Mouse (Mus musculus) liver, embryonic 13.5 days (tissue): ENCODE data around the gene Rorc. TPM values are rescaled to one million over a fixed set of nuclear protein-coding genes. Genes with fewer than 3 reads are reported as not detected.

ENCODE experiments used
- ATAC-seq: fragments of 200-750 bp; cut with Nextera tagmentation; 2 replicates; pipeline ENCODE4 v1.8.0; 2017; ENCODE audit warnings: low read depth, mild to moderate bottlenecking, moderate number of reproducible peaks, moderate library complexity
- DNase-seq: peaks from one replicate; pipeline ENCODE4 v3.0.0; 2022
- H3K27ac ChIP-seq: fragments of 300-500 bp; sonication (generic); 2 replicates; pipeline ENCODE4 v1.5.1; 2015; ENCODE audit warnings: moderate library complexity, mild to moderate bottlenecking, inconsistent platforms
- H3K27me3 ChIP-seq: fragments of 300-500 bp; sonication (generic); 2 replicates; pipeline ENCODE4 v1.6.1; 2015; ENCODE audit warnings: mild to moderate bottlenecking, inconsistent platforms
- H3K36me3 ChIP-seq: fragments of 300-500 bp; sonication (generic); 2 replicates; pipeline ENCODE4 v1.6.1; 2015; ENCODE audit warnings: mild to moderate bottlenecking, inconsistent platforms
- H3K4me1 ChIP-seq: fragments of 300-500 bp; sonication (generic); replicated peaks from 2 replicates; pipeline ENCODE4 v1.6.1; 2015; ENCODE audit warnings: inconsistent platforms
- H3K4me2 ChIP-seq: fragments of 300-500 bp; sonication (generic); 2 replicates; pipeline ENCODE4 v1.6.1; 2015; ENCODE audit warnings: inconsistent platforms, mild to moderate bottlenecking, moderate library complexity
- H3K4me3 ChIP-seq: fragments of 300-500 bp; sonication (generic); replicated peaks from 2 replicates; pipeline ENCODE4 v1.5.1; 2015; ENCODE audit warnings: mild to moderate bottlenecking, inconsistent platforms
- H3K9ac ChIP-seq: fragments of 300-500 bp; sonication (generic); 2 replicates; pipeline ENCODE4 v1.6.1; 2015; ENCODE audit warnings: mild to moderate bottlenecking, inconsistent platforms
- H3K9me3 ChIP-seq: fragments of 300-500 bp; sonication (generic); replicated peaks from 2 replicates; pipeline ENCODE4 v1.6.1; 2016; ENCODE audit warnings: inconsistent platforms
- WGBS: fragments of 180-500 bp; shearing (Covaris S2); methylation state at CpG from one replicate; pipeline ENCODE4 v1.1.7; 2015; ENCODE audit not compliant: insufficient replicate concordance; 5-methylcytosine and 5-hydroxymethylcytosine counted together
- polyA plus RNA-seq: library from polyadenylated mRNA; unstranded; fragments of >200 nt; fragmentation: Nextera tagmentation; extraction: Ambion mirVana; gene quantifications from 2 replicates; pipeline ENCODE4 v1.2.1, GENCODE M21; 2015

Rorc gene
- polyA plus RNA-seq, 1 experiment from 2014 or later: 0.58 TPM

- peaks cover 12% of the 10 kb centered on the region for H3K4me1 ChIP-seq
- ATAC-seq (no peak), DNase-seq (no peak)
- H3K4me2 ChIP-seq: no peak overlapping the region
- H3K27me3 ChIP-seq: 0 out of 2 replicates have a peak, but pooled peaks cover 5% of the 10 kb centered on the region
- WGBS: 36% methylated on average over 2 of the region's 2 CpGs
- H3K27ac ChIP-seq: no peak overlapping the region
- H3K36me3 ChIP-seq: no peaks in the 10 kb centered on the region
- no peaks in the 10 kb centered on the region for H3K9me3 ChIP-seq
- H3K4me3 ChIP-seq: no peak overlapping the region
- H3K9ac ChIP-seq: no peak overlapping the region
These were observed 2.6 kb downstream of the Rorc start for GRCm38 (mm10) chr3:94375146-94375545.

GRCm38 (mm10) chr3:94375861-94376260, 3.3 kb downstream of the Rorc start:
- ATAC-seq (no peak), DNase-seq (no peak)
- no peak overlapping the region for H3K4me3 ChIP-seq
- H3K4me1 ChIP-seq: peaks cover 12% of the 10 kb centered on the region
- H3K9ac ChIP-seq: no peak overlapping the region
- 0 out of 2 replicates have a peak, but pooled peaks cover 5% of the 10 kb centered on the region for H3K27me3 ChIP-seq
- H3K4me2 ChIP-seq: no peak overlapping the region
- H3K27ac ChIP-seq: no peak overlapping the region
- no peaks in the 10 kb centered on the region for H3K9me3 ChIP-seq
- H3K36me3 ChIP-seq: no peaks in the 10 kb centered on the region
- 27% methylated on average over 5 of the region's 5 CpGs for WGBS

GRCm38 (mm10) chr3:94377028-94377923, 4.7 kb downstream of the Rorc start:
- DNase-seq (no peak), ATAC-seq (no peak)
- H3K27me3 ChIP-seq: no peaks in the 10 kb centered on the region
- no peaks in the 10 kb centered on the region for H3K9me3 ChIP-seq
- H3K4me3 ChIP-seq: no peak overlapping the region
- no peaks in the 10 kb centered on the region for H3K36me3 ChIP-seq
- whole genome bisulfite sequencing: 13% methylated on average over 13 of the region's 13 CpGs
- no peak overlapping the region for H3K4me2 ChIP-seq
- H3K9ac ChIP-seq: no peak overlapping the region
- H3K27ac ChIP-seq: no peak overlapping the region
- H3K4me1 ChIP-seq: peaks cover 12% of the 10 kb centered on the region

GRCm38 (mm10) chr3:94379831-94380510, 7.4 kb downstream of the Rorc start:
- H3K4me3 ChIP-seq: no peak overlapping the region
- no peaks in the 10 kb centered on the region for H3K27me3 ChIP-seq
- H3K36me3 ChIP-seq: no peaks in the 10 kb centered on the region
- no peaks in the 10 kb centered on the region for H3K4me1 ChIP-seq
- H3K9ac ChIP-seq: no peak overlapping the region
- no peaks in the 10 kb centered on the region for H3K9me3 ChIP-seq
- ATAC-seq: no peak
- H3K4me2 ChIP-seq: no peak overlapping the region
- no peak for DNase-seq
- WGBS: 18% methylated on average over 9 of the region's 9 CpGs
- H3K27ac ChIP-seq: no peak overlapping the region

- Histone ChIP-seq H3K36me3 (no peaks in the 10 kb centered on the region), H3K4me2 (no peak overlapping the region), H3K4me3 (no peak overlapping the region), H3K9me3 (no peaks in the 10 kb centered on the region), H3K27ac (no peak overlapping the region), H3K27me3 (no peaks in the 10 kb centered on the region), H3K9ac (no peak overlapping the region), H3K4me1 (no peaks in the 10 kb centered on the region)
- no peak for ATAC-seq
- no peak for DNase-seq
- WGBS: 21% methylated on average over 5 of the region's 5 CpGs
These were observed 9.7 kb downstream of the Rorc start for GRCm38 (mm10) chr3:94382308-94382707.

- no peak overlapping the region for H3K4me2 ChIP-seq
- WGBS: 55% methylated on average over 3 of the region's 3 CpGs
- H3K9ac ChIP-seq: no peak overlapping the region
- no peak for ATAC-seq
- H3K9me3 ChIP-seq: no peaks in the 10 kb centered on the region
- no peaks in the 10 kb centered on the region for H3K27me3 ChIP-seq
- no peak for DNase-seq
- no peaks in the 10 kb centered on the region for H3K4me1 ChIP-seq
- no peak overlapping the region for H3K27ac ChIP-seq
- H3K36me3 ChIP-seq: no peaks in the 10 kb centered on the region
- H3K4me3 ChIP-seq: no peak overlapping the region
These were observed 10.9 kb downstream of the Rorc start for GRCm38 (mm10) chr3:94383476-94383875.

GRCm38 (mm10) chr3:94386671-94387070, 14.1 kb downstream of the Rorc start:
- Histone ChIP-seq H3K4me1 (no peaks in the 10 kb centered on the region), H3K4me2 (no peak overlapping the region), H3K9me3 (no peaks in the 10 kb centered on the region), H3K36me3 (no peaks in the 10 kb centered on the region), H3K27ac (no peak overlapping the region), H3K4me3 (no peak overlapping the region), H3K27me3 (no peaks in the 10 kb centered on the region), H3K9ac (no peak overlapping the region)
- 50% methylated on average over 4 of the region's 4 CpGs for WGBS
- no peak for ATAC-seq
- no peak for DNase-seq

- H3K27me3 ChIP-seq: no peaks in the 10 kb centered on the region
- ATAC-seq: no peak
- no peaks in the 10 kb centered on the region for H3K9me3 ChIP-seq
These were observed 14.8 kb downstream of the Rorc start for GRCm38 (mm10) chr3:94387391-94387790.

GRCm38 (mm10) chr3:94388047-94388446, 15.5 kb downstream of the Rorc start:
- 36% methylated on average over 5 of the region's 5 CpGs for whole genome bisulfite sequencing
- Histone ChIP-seq H3K36me3 (no peaks in the 10 kb centered on the region), H3K4me2 (no peak overlapping the region), H3K27ac (no peak overlapping the region), H3K4me3 (no peak overlapping the region), H3K9ac (no peak overlapping the region), H3K27me3 (no peaks in the 10 kb centered on the region), H3K9me3 (no peaks in the 10 kb centered on the region), H3K4me1 (no peaks in the 10 kb centered on the region)
- no peak for DNase-seq
- no peak for ATAC-seq

More at GRCm38 (mm10) chr3:94387391-94387790, 14.8 kb downstream of the Rorc start:
- H3K36me3 ChIP-seq: no peaks in the 10 kb centered on the region
- no peak for DNase-seq
- no peak overlapping the region for H3K4me3 ChIP-seq
- H3K9ac ChIP-seq: no peak overlapping the region
- H3K4me2 ChIP-seq: no peak overlapping the region
- H3K27ac ChIP-seq: no peak overlapping the region
- H3K4me1 ChIP-seq: no peaks in the 10 kb centered on the region
- WGBS: 80% methylated on average over 10 of the region's 10 CpGs

- Histone ChIP-seq H3K4me3 (no peak overlapping the region), H3K4me1 (no peaks in the 10 kb centered on the region), H3K9ac (no peak overlapping the region), H3K27ac (no peak overlapping the region), H3K9me3 (no peaks in the 10 kb centered on the region), H3K4me2 (no peak overlapping the region), H3K36me3 (no peaks in the 10 kb centered on the region), H3K27me3 (no peaks in the 10 kb centered on the region)
- WGBS: 87% methylated on average over 16 of the region's 16 CpGs
- no peak for ATAC-seq
- DNase-seq: no peak
These were observed 16.8 kb downstream of the Rorc start for GRCm38 (mm10) chr3:94389420-94389819.

GRCm38 (mm10) chr3:94391001-94391400, 18.4 kb downstream of the Rorc start:
- Histone ChIP-seq H3K27ac (no peak overlapping the region), H3K36me3 (no peaks in the 10 kb centered on the region), H3K27me3 (no peaks in the 10 kb centered on the region), H3K9me3 (no peaks in the 10 kb centered on the region), H3K4me2 (no peak overlapping the region), H3K9ac (no peak overlapping the region), H3K4me3 (no peak overlapping the region), H3K4me1 (no peaks in the 10 kb centered on the region)
- DNase-seq (no peak), ATAC-seq (no peak)
- WGBS: 65% methylated on average over 5 of the region's 5 CpGs
